Mouse (Mus musculus) urinary bladder, postnatal 25 days (tissue): ENCODE data around the gene Itgb6.
A peak's percentile ranks its signal among the peaks of the same experiment; 100 is the strongest.

Source experiments
- DNase-seq: peaks from one replicate; pipeline ENCODE4 v3.0.0; 2022; ENCODE audit warnings: low spot score

Itgb6 gene

GRCm38 (mm10) chr2:60722514-60722913 lies at the start of gene Itgb6:
Gene Itgb6 (minus strand): TSS chr2:60722643.
- no peak for DNase-seq

GRCm38 (mm10) chr2:60766420-60766819 lies 44.0 kb upstream of the Itgb6 start:
- DNase-seq, result no peak

GRCm38 (mm10) chr2:60756218-60756617 lies 33.8 kb upstream of the Itgb6 start:
- DNase-seq, result no peak

- no peak for DNase-seq
Observed at GRCm38 (mm10) chr2:60755101-60755500, 32.7 kb upstream of the Itgb6 start.

GRCm38 (mm10) chr2:60751274-60751673 lies 28.8 kb upstream of the Itgb6 start:
- DNase-seq, result no peak

GRCm38 (mm10) chr2:60750591-60750990 lies 28.1 kb upstream of the Itgb6 start:
- DNase-seq, result no peak

- no peak for DNase-seq
Observed at GRCm38 (mm10) chr2:60748585-60748984, 26.1 kb upstream of the Itgb6 start.

GRCm38 (mm10) chr2:60747590-60747989 lies 25.1 kb upstream of the Itgb6 start:
- peak; percentile 28 for DNase-seq

GRCm38 (mm10) chr2:60744674-60745073 lies 22.2 kb upstream of the Itgb6 start:
- DNase-seq, result no peak

GRCm38 (mm10) chr2:60739389-60740137 lies 17.1 kb upstream of the Itgb6 start:
- DNase-seq, result no peak

GRCm38 (mm10) chr2:60730929-60731328 lies 8.5 kb upstream of the Itgb6 start:
- DNase-seq, result no peak

GRCm38 (mm10) chr2:60730024-60730423 lies 7.6 kb upstream of the Itgb6 start:
- peak; percentile 35 for DNase-seq

GRCm38 (mm10) chr2:60728902-60729585 lies 6.6 kb upstream of the Itgb6 start:
- no peak for DNase-seq

GRCm38 (mm10) chr2:60724660-60725059 lies 2.2 kb upstream of the Itgb6 start:
- DNase-seq, result no peak

GRCm38 (mm10) chr2:60722967-60723366 lies 524 bp upstream of the Itgb6 start:
- no peak for DNase-seq

- DNase-seq, result no peak
Observed at GRCm38 (mm10) chr2:60720906-60721305, 1.5 kb downstream of the Itgb6 start.

GRCm38 (mm10) chr2:60720205-60720604 lies 2.2 kb downstream of the Itgb6 start:
- DNase-seq, result no peak

- no peak for DNase-seq
Observed at GRCm38 (mm10) chr2:60717348-60717747, 5.1 kb downstream of the Itgb6 start.

- DNase-seq, result no peak
Observed at GRCm38 (mm10) chr2:60716549-60716948, 5.9 kb downstream of the Itgb6 start.

GRCm38 (mm10) chr2:60715771-60716170 lies 6.7 kb downstream of the Itgb6 start:
- DNase-seq, result no peak

- DNase-seq, result no peak
Observed at GRCm38 (mm10) chr2:60714971-60715502, 7.4 kb downstream of the Itgb6 start.

- no peak for DNase-seq
Observed at GRCm38 (mm10) chr2:60714475-60714874, 8.0 kb downstream of the Itgb6 start.

- no peak for DNase-seq
Observed at GRCm38 (mm10) chr2:60713857-60714256, 8.6 kb downstream of the Itgb6 start.
